Mouse (Mus musculus): ENCODE measurements at regions not wholly inside any gene's neighbourhood (a gene's known extent, or its start where the extent isn't known, plus 50 kb on each side); places are given as distances from the start of the nearest gene placed in this dataset.

DNA sequence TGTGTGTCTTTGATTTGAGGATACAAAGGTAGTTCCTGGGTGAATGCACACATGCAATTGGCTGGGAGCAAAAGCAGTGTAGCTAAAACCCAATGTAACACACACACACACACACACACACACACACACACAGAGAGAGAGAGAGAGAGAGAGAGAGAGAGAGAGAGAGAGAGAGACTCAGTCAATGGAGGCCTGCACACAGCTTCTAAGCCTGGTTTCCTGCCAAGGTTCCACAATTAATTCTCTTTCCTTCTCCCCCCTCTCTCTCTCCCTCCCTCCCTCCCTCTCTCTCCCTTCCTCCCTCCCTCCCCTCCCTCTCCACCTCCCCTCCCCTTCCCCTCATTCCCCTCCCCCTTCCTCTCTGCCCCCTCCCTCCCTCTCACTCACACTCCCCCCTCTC, 330.6 kb upstream of the Prickle1 start:
- TF ChIP-seq POLR2A (IDR thresholded peaks at IDR 0.05; ENCODE audit: extremely low read depth, insufficient read depth, low read length) (no peak), CTCF (IDR thresholded peaks at IDR 0.05; ENCODE audit: extremely low read depth, insufficient read depth, low read length) (no peak)
